Mouse (Mus musculus): ENCODE data around the gene Ccdc107. TPM values are rescaled to one million over a fixed set of nuclear protein-coding genes. Genes with fewer than 3 reads are reported as not detected.
"Not testable (repeated sequence)": the region's sequence is repeated elsewhere in the genome, so short reads cannot be mapped to it uniquely, and the experiment has no call there.

Ccdc107 gene
- polyA plus RNA-seq, 1 experiment from 2014 or later, result 113 TPM

- Histone ChIP-seq H3K27me3 (ENCODE audit: control insufficient read depth, insufficient read depth, low read length) (no peaks in the 10 kb centered on the region), H3K4me3 (replicated peaks; ENCODE audit: low read length) (no peak overlapping the region), H3K36me3 (ENCODE audit: control insufficient read depth, insufficient read depth, low read length) (no peaks in the 10 kb centered on the region), H3K9me3 (replicated peaks; ENCODE audit: control insufficient read depth, low read length) (no peaks in the 10 kb centered on the region), H3K27ac (ENCODE audit: low read length) (no peak overlapping the region), H3K4me2 (ENCODE audit: low read depth, low read length) (no peak overlapping the region), H3K9ac (ENCODE audit: low read length) (no peak overlapping the region), H3K4me1 (ENCODE audit: control insufficient read depth, insufficient read depth, low read length) (no peaks in the 10 kb centered on the region; the same call in 1 of the 2 replicates)
- WGBS, result 79% methylated on average over 5 of the region's 5 CpGs
- ATAC-seq (ENCODE audit: insufficient read depth, low FRiP score), result no peak
Observed at GRCm38 (mm10) chr4:43480985-43481384, 11.7 kb upstream of the Ccdc107 start.

DNA sequence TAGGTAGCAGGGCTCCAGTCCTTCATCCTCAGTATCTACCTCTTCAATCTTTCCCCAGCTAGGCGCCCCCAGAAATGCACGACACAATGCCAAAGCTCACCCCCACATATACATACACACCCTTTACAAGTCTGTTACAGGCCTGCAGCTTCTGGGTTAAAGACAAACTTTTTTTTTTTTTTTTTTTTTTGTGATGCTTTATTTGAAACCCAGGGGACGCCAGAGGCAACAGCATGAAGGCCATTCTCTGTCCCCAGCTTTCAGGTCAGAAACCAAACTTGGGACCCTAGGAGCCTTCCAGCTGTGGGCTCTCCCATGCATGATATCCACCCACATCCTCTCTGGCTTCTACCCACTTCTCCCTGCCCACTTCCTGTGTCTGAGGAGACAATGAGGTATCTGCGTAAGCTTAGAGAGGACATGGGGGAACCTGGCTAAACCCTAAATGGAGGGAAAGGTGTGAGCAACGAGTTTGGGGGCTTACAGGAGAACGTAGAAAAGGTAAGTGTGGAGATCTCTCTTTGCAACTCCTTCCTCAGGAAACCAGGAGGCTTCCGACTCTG, 10.7 kb upstream of the Ccdc107 start:
- ATAC-seq (ENCODE audit: insufficient read depth, low FRiP score), result no peak
- H3K9me3 ChIP-seq (replicated peaks; ENCODE audit: control insufficient read depth, low read length), result no peaks in the 10 kb centered on the region
- H3K36me3 ChIP-seq (ENCODE audit: control insufficient read depth, insufficient read depth, low read length), result no peaks in the 10 kb centered on the region
- no peak overlapping the region for H3K4me2 ChIP-seq (ENCODE audit: low read depth, low read length)
- WGBS, result 63% methylated on average over 7 of the region's 7 CpGs
- no peak overlapping the region for H3K4me3 ChIP-seq (replicated peaks; ENCODE audit: low read length)
- no peak overlapping the region for H3K9ac ChIP-seq (ENCODE audit: low read length)
- H3K4me1 ChIP-seq (ENCODE audit: control insufficient read depth, insufficient read depth, low read length), result no peaks in the 10 kb centered on the region; the same call in 1 of the 2 replicates
- no peaks in the 10 kb centered on the region for H3K27me3 ChIP-seq (ENCODE audit: control insufficient read depth, insufficient read depth, low read length)
- H3K27ac ChIP-seq (ENCODE audit: low read length), result no peak overlapping the region

GRCm38 (mm10) chr4:43482591-43482990, 10.1 kb upstream of the Ccdc107 start:
- 64% methylated on average over 10 of the region's 10 CpGs for WGBS
- H3K27ac ChIP-seq (ENCODE audit: low read length), result no peak overlapping the region
- ATAC-seq (ENCODE audit: insufficient read depth, low FRiP score), result no peak

DNA sequence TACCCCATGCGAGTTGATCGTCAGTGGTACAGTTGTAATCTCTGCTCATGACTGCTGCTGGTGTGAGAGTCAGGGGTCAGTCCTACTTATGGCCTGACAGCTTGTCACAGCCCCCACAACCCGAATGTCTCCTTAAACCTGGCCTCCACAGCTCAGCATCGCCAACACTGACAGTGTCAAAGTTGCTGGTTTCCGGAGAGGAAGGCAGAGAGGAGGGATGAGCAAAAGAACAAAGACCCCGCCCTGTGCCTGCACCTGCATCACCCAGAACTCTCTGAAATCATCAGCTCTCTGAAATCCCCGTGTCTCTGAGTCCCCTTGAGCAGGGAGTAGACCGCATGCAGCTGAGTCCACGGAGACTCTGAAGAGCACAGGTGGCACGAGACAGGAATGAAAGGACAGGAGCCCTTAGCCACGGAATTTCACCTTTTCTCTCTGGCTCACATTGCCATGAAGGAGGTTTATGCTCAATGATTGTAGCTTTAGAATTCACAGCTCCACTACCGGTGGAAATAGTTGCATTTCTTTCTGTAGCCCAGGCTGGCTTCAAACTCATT, 9.1 kb upstream of the Ccdc107 start, which contains the start of gene Sit1:
Gene Sit1 (minus strand): TSS at position 200 of the 557 bp plus-strand sequence.
- Histone ChIP-seq H3K9ac (ENCODE audit: low read length) (no peak within 1 kb of the TSS), H3K27ac (ENCODE audit: low read length) (no peak within 1 kb of the TSS), H3K27me3 (ENCODE audit: control insufficient read depth, insufficient read depth, low read length) (no peaks in the 10 kb centered on the region), H3K36me3 (ENCODE audit: control insufficient read depth, insufficient read depth, low read length) (no peaks in the 10 kb centered on the region), H3K9me3 (replicated peaks; ENCODE audit: control insufficient read depth, low read length) (no peaks in the 10 kb centered on the region), H3K4me2 (ENCODE audit: low read depth, low read length) (no peak within 1 kb of the TSS), H3K4me3 (replicated peaks; ENCODE audit: low read length) (no peak within 1 kb of the TSS), H3K4me1 (ENCODE audit: control insufficient read depth, insufficient read depth, low read length) (no peaks in the 10 kb centered on the region; the same call in 1 of the 2 replicates)
- ATAC-seq (ENCODE audit: insufficient read depth, low FRiP score), result no peak
- WGBS, result 54% methylated on average over 12 of the region's 12 CpGs

More at GRCm38 (mm10) chr4:43482591-43482990, 10.1 kb upstream of the Ccdc107 start:
- Histone ChIP-seq H3K4me1 (ENCODE audit: control insufficient read depth, insufficient read depth, low read length) (no peaks in the 10 kb centered on the region; the same call in 1 of the 2 replicates), H3K36me3 (ENCODE audit: control insufficient read depth, insufficient read depth, low read length) (no peaks in the 10 kb centered on the region), H3K27me3 (ENCODE audit: control insufficient read depth, insufficient read depth, low read length) (no peaks in the 10 kb centered on the region), H3K9me3 (replicated peaks; ENCODE audit: control insufficient read depth, low read length) (no peaks in the 10 kb centered on the region), H3K4me2 (ENCODE audit: low read depth, low read length) (no peak overlapping the region), H3K9ac (ENCODE audit: low read length) (no peak overlapping the region), H3K4me3 (replicated peaks; ENCODE audit: low read length) (no peak overlapping the region)

DNA sequence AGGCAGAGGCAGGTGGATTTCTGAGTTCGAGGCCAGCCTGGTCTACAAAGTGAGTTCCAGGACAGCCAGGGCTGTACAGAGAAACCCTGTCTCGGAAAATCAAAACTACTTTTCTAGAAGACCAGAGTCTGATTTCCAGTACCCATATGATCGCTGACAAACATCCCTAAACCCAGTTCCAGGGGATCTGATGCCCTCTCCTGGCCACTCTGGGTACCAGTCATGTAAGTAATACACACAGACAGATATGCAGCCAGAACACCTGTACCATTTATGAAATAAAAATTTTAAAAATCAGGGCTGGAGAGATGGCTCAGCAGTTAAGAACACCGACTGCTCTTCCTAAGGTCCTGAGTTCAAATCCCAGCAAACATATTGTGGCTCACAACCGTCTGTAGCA, 7.0 kb upstream of the Ccdc107 start:
- not testable (repeated sequence) for H3K4me3 ChIP-seq (replicated peaks; ENCODE audit: low read length); H3K36me3 ChIP-seq (ENCODE audit: control insufficient read depth, insufficient read depth, low read length); H3K4me1 ChIP-seq (ENCODE audit: control insufficient read depth, insufficient read depth, low read length); H3K27me3 ChIP-seq (ENCODE audit: control insufficient read depth, insufficient read depth, low read length); ATAC-seq (ENCODE audit: insufficient read depth, low FRiP score); H3K9me3 ChIP-seq (replicated peaks; ENCODE audit: control insufficient read depth, low read length); H3K9ac ChIP-seq (ENCODE audit: low read length); H3K27ac ChIP-seq (ENCODE audit: low read length); H3K4me2 ChIP-seq (ENCODE audit: low read depth, low read length)
- WGBS, result 87% methylated on average over 5 of the region's 5 CpGs

GRCm38 (mm10) chr4:43489611-43490010, 3.1 kb upstream of the Ccdc107 start:
- Histone ChIP-seq H3K4me1 (ENCODE audit: control insufficient read depth, insufficient read depth, low read length) (no peaks in the 10 kb centered on the region; the same call in 1 of the 2 replicates), H3K36me3 (ENCODE audit: control insufficient read depth, insufficient read depth, low read length) (no peaks in the 10 kb centered on the region), H3K4me3 (replicated peaks; ENCODE audit: low read length) (no peak overlapping the region), H3K9me3 (replicated peaks; ENCODE audit: control insufficient read depth, low read length) (no peaks in the 10 kb centered on the region), H3K27me3 (ENCODE audit: control insufficient read depth, insufficient read depth, low read length) (no peaks in the 10 kb centered on the region), H3K9ac (ENCODE audit: low read length) (no peak overlapping the region), H3K4me2 (ENCODE audit: low read depth, low read length) (no peak overlapping the region), H3K27ac (ENCODE audit: low read length) (no peak overlapping the region)
- 90% methylated on average over 3 of the region's 3 CpGs for WGBS
- no peak for ATAC-seq (ENCODE audit: insufficient read depth, low FRiP score)

- Histone ChIP-seq H3K4me3 (replicated peaks; ENCODE audit: low read length) (no peak overlapping the region), H3K4me2 (ENCODE audit: low read depth, low read length) (no peak overlapping the region), H3K4me1 (ENCODE audit: control insufficient read depth, insufficient read depth, low read length) (peaks cover 3% of the 10 kb centered on the region; the same call in 1 of the 2 replicates), H3K27me3 (ENCODE audit: control insufficient read depth, insufficient read depth, low read length) (no peaks in the 10 kb centered on the region), H3K9ac (ENCODE audit: low read length) (no peak overlapping the region), H3K9me3 (replicated peaks; ENCODE audit: control insufficient read depth, low read length) (no peaks in the 10 kb centered on the region), H3K36me3 (ENCODE audit: control insufficient read depth, insufficient read depth, low read length) (0 out of 2 replicates have a peak, but pooled peaks cover under 1% of the 10 kb centered on the region), H3K27ac (ENCODE audit: low read length) (no peak overlapping the region)
- ATAC-seq (ENCODE audit: insufficient read depth, low FRiP score), result no peak
- 81% methylated on average over 5 of the region's 5 CpGs for WGBS
Observed at GRCm38 (mm10) chr4:43490801-43491200, 1.9 kb upstream of the Ccdc107 start.

- no peak for ATAC-seq (ENCODE audit: insufficient read depth, low FRiP score)
- peaks cover 3% of the 10 kb centered on the region; the same call in 1 of the 2 replicates for H3K4me1 ChIP-seq (ENCODE audit: control insufficient read depth, insufficient read depth, low read length)
- H3K27me3 ChIP-seq (ENCODE audit: control insufficient read depth, insufficient read depth, low read length), result no peaks in the 10 kb centered on the region
- peak overlapping the region; percentile 26 for H3K4me3 ChIP-seq (replicated peaks; ENCODE audit: low read length)
- 0 out of 2 replicates have a peak, but pooled peaks cover 4% of the 10 kb centered on the region for H3K36me3 ChIP-seq (ENCODE audit: control insufficient read depth, insufficient read depth, low read length)
- H3K9me3 ChIP-seq (replicated peaks; ENCODE audit: control insufficient read depth, low read length), result no peaks in the 10 kb centered on the region
- no peak overlapping the region for H3K9ac ChIP-seq (ENCODE audit: low read length)
- H3K27ac ChIP-seq (ENCODE audit: low read length), result peak overlapping the region; percentile 36; the same call in 1 of the 2 replicates
- peak overlapping the region; percentile 37 for H3K4me2 ChIP-seq (ENCODE audit: low read depth, low read length)
- WGBS, result 38% methylated on average over 12 of the region's 12 CpGs
Observed at GRCm38 (mm10) chr4:43492101-43492820, 439 bp upstream of the Ccdc107 start.

Measured in stomach, embryonic 16.5 days (tissue).